Mouse (Mus musculus) urinary bladder, postnatal 4 days (tissue): ENCODE data around the gene Ncapd3.

Experiments used
- DNase-seq, 2 experiments: peaks; one replicate each; pipeline ENCODE4 v3.0.0; 2021 to 2022; ENCODE audit warnings: low spot score in 2 of 2

Gene Ncapd3

GRCm38 (mm10) chr9:27123947-27124346 lies 94.0 kb downstream of the Ncapd3 start:
- DNase-seq: no peak

- DNase-seq: no peak
These were observed 95.5 kb downstream of the Ncapd3 start for GRCm38 (mm10) chr9:27125450-27125849.

GRCm38 (mm10) chr9:27126543-27126942 lies 96.6 kb downstream of the Ncapd3 start:
- DNase-seq: no peak

GRCm38 (mm10) chr9:27128629-27129028 lies 98.7 kb downstream of the Ncapd3 start:
- DNase-seq: no peak

- no peak for DNase-seq
These were observed 104.4 kb downstream of the Ncapd3 start for GRCm38 (mm10) chr9:27134410-27134809.

- DNase-seq: no peak
These were observed 105.4 kb downstream of the Ncapd3 start for GRCm38 (mm10) chr9:27135372-27135771.

GRCm38 (mm10) chr9:27136651-27137050 lies 106.7 kb downstream of the Ncapd3 start:
- no peak for DNase-seq

GRCm38 (mm10) chr9:27140432-27141065 lies 110.6 kb downstream of the Ncapd3 start:
- DNase-seq: no peak

- DNase-seq: no peak
These were observed 114.4 kb downstream of the Ncapd3 start for GRCm38 (mm10) chr9:27144271-27144840.
